Comparison of ENCODE assay signal across 11 mouse cellular contexts in the genomic region with DNA sequence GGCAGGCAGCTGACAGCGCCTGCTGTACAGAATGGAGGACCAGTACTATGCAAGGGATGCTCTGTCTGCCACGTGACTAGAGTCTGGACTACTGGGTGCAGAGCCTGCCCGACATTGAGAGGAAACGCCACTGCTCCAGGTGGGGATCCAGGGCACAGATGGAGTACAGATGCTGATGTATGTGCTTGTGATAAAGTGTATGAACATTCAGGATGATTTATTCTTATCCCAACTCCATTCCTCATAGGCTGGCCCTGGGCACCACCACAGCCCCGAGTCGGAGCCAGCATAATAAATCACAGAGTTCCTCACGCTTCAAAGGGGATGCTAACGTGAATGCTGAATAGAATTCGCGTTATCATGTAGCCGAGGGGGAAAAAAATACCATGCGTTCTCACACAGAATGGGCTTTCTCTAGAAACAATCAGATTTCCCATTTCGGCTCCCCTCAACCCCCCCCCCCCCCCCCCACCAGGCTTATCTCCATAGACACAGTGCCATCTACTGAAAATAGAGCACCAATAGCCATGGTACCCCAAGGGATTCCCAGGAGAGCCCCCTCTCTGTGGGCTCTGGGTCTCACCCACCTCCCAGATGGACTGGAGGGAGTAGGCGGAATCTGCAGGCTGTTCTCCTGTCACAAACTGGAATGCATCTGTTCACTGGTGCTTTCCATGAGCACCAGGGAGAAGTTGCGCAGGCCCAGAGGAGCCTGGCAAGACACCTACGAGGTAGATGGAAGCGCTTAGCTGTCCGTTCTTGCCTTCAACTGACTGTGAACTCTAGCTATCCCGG.
A peak's percentile ranks its signal among the peaks of the same experiment; 100 is the strongest.
DNase-seq lines count a peak whose midpoint lies in the region; ATAC-seq and TF ChIP-seq lines count a peak whose summit lies in the region.
"Had no signal": no experiment of that assay in that cellular context is flagged by ENCODE, and none has a peak within 500 bp of the region (broad histone marks: within the 10 kb centered on the region; RNA-seq: fewer than 3 reads in every experiment).

No protein-coding gene starts in this region.

- H3K27me3 ChIP-seq in heart, embryonic 10.5 days (ENCODE audit: insufficient read depth, poor library complexity, severe bottlenecking): no peaks in the 10 kb centered on the region
- H3K27me3 ChIP-seq in heart, embryonic 12.5 days (replicated peaks): no peaks in the 10 kb centered on the region
- H3K27me3 ChIP-seq in hindbrain, embryonic 13.5 days: no peaks in the 10 kb centered on the region
- no peaks in the 10 kb centered on the region for H3K27me3 ChIP-seq in thymus, adult 2 months (ENCODE audit: control insufficient read depth, insufficient read depth, low read length)
- H3K27me3 ChIP-seq: liver, embryonic 15.5 days had no signal

- no peak overlapping the region for H3K9ac ChIP-seq in heart, embryonic 12.5 days
- no peak overlapping the region for H3K9ac ChIP-seq in hindbrain, embryonic 13.5 days
- H3K9ac ChIP-seq: liver, embryonic 15.5 days had no signal

- no peaks in the 10 kb centered on the region for H3K36me3 ChIP-seq in heart, embryonic 10.5 days
- H3K36me3 ChIP-seq in heart, embryonic 12.5 days: no peaks in the 10 kb centered on the region
- no peaks in the 10 kb centered on the region for H3K36me3 ChIP-seq in hindbrain, embryonic 13.5 days
- H3K36me3 ChIP-seq in thymus, adult 2 months (ENCODE audit: control insufficient read depth, insufficient read depth, low read length): no peaks in the 10 kb centered on the region
- H3K36me3 ChIP-seq: liver, embryonic 15.5 days had no signal

- TF ChIP-seq CTCF in thymus, adult 2 months (IDR thresholded peaks at IDR 0.05; ENCODE audit: borderline replicate concordance, control insufficient read depth, extremely low read depth, insufficient read depth, low read length, poor library complexity): no peak

- ATAC-seq in heart, embryonic 12.5 days (ENCODE audit: insufficient number of reproducible peaks, low FRiP score): no peak
- peak; percentile 88 for ATAC-seq in hindbrain, embryonic 13.5 days (ENCODE audit: low FRiP score)
- ATAC-seq: inflammation-experienced regulatory T-cells, adult 6 months had no signal

- no peak overlapping the region for H3K27ac ChIP-seq in heart, embryonic 10.5 days
- H3K27ac ChIP-seq in heart, embryonic 12.5 days (ENCODE audit: poor library complexity, severe bottlenecking): no peak overlapping the region
- H3K27ac ChIP-seq in hindbrain, embryonic 13.5 days: no peak overlapping the region
- H3K27ac ChIP-seq in thymus, adult 2 months (ENCODE audit: control insufficient read depth, insufficient read depth, low read length): no peak overlapping the region
- H3K27ac ChIP-seq: liver, embryonic 15.5 days had no signal

- peak; percentile 27 for DNase-seq in heart, embryonic 10.5 days (ENCODE audit: low spot score)
- DNase-seq in left cerebral cortex, adult 9 months (ENCODE audit: low spot score in 2 of 2): peak; percentile 59 to 88
- peak; percentile 57 for DNase-seq in right cerebral cortex, postnatal 14 days
- no peak for DNase-seq in urinary bladder, postnatal 36 days (ENCODE audit: low spot score in 2 of 2)
- DNase-seq in kidney, postnatal 14 days: no peak
- no peak for DNase-seq in thymus, adult 2 months
- DNase-seq: gastrocnemius, postnatal 14 days had no signal

- no peak overlapping the region for H3K4me3 ChIP-seq in heart, embryonic 10.5 days
- no peak overlapping the region for H3K4me3 ChIP-seq in heart, embryonic 12.5 days
- no peak overlapping the region for H3K4me3 ChIP-seq in hindbrain, embryonic 13.5 days
- H3K4me3 ChIP-seq in thymus, adult 2 months (ENCODE audit: control insufficient read depth, insufficient read depth, low read length): no peak overlapping the region
- H3K4me3 ChIP-seq: liver, embryonic 15.5 days had no signal

- H3K4me2 ChIP-seq in heart, embryonic 12.5 days: no peak overlapping the region
- H3K4me2 ChIP-seq in hindbrain, embryonic 13.5 days: peak overlapping the region; percentile 37
- H3K4me2 ChIP-seq: liver, embryonic 15.5 days had no signal

- no peaks in the 10 kb centered on the region for H3K9me3 ChIP-seq in heart, embryonic 10.5 days
- H3K9me3 ChIP-seq in heart, embryonic 12.5 days (replicated peaks): no peaks in the 10 kb centered on the region
- 0 out of 2 replicates have a peak, but pooled peaks cover 3% of the 10 kb centered on the region for H3K9me3 ChIP-seq in hindbrain, embryonic 13.5 days
- H3K9me3 ChIP-seq: liver, embryonic 15.5 days had no signal

- no peaks in the 10 kb centered on the region for H3K4me1 ChIP-seq in heart, embryonic 10.5 days
- H3K4me1 ChIP-seq in heart, embryonic 12.5 days (replicated peaks): 0 out of 2 replicates have a peak, but pooled peaks cover 2% of the 10 kb centered on the region
- H3K4me1 ChIP-seq in hindbrain, embryonic 13.5 days (replicated peaks): 0 out of 2 replicates have a peak, but pooled peaks cover 4% of the 10 kb centered on the region
- H3K4me1 ChIP-seq in thymus, adult 2 months (replicated peaks; ENCODE audit: control insufficient read depth, insufficient read depth, low read length): no peaks in the 10 kb centered on the region
- H3K4me1 ChIP-seq: liver, embryonic 15.5 days had no signal

- no peak for TF ChIP-seq POLR2A in thymus, adult 2 months (IDR thresholded peaks at IDR 0.05; ENCODE audit: control insufficient read depth, extremely low read depth, insufficient read depth, low read length, poor library complexity)

- WGBS in heart, embryonic 10.5 days: 79% methylated on average over 19 of the region's 19 CpGs
- 67% methylated on average over 19 of the region's 19 CpGs for WGBS in heart, embryonic 12.5 days
- 60% methylated on average over 19 of the region's 19 CpGs for WGBS in hindbrain, embryonic 13.5 days
- 92% methylated on average over 19 of the region's 19 CpGs for WGBS in thymus, adult 2 months

Comparison
In these comparisons a context has a peak if more than half of its experiments do, and no peak if none do; other contexts are left out.
1. DNase-seq: peak in heart, embryonic 10.5 days (single experiment), left cerebral cortex, adult 9 months (2 of 2) and right cerebral cortex, postnatal 14 days (single experiment); none in urinary bladder, postnatal 36 days (0 of 2), kidney, postnatal 14 days (single experiment) and thymus, adult 2 months (single experiment).